In genomic region chr10:115584656-115585055, GRCm38 (mm10) we compare ENCODE assay signal across 14 mouse cellular contexts. TPM values are rescaled to one million over a fixed set of nuclear protein-coding genes. Genes with fewer than 3 reads are reported as not detected.
DNase-seq lines count a peak whose midpoint lies in the region; ATAC-seq lines count a peak whose summit lies in the region.
"Had no signal": no experiment of that assay in that cellular context is flagged by ENCODE, and none has a peak within 500 bp of the region (broad histone marks: within the 10 kb centered on the region; RNA-seq: fewer than 3 reads in every experiment).

No protein-coding gene starts in this region.

- DNase-seq in forebrain, embryonic 10.5 days (ENCODE audit: extremely low spot score, low spot score) = no peak
- DNase-seq in midbrain, embryonic 11.5 days (ENCODE audit: low spot score, missing footprints) = peak; percentile 90
- DNase-seq in retina, postnatal 1 day = peak; percentile 43
- DNase-seq in gastrocnemius, postnatal 25 days = no peak
- DNase-seq: kidney, adult 9 months; right cerebral cortex, postnatal 4 days; thymus, adult 2 months had no signal

- ATAC-seq in forebrain, embryonic 15.5 days (replicated peaks) = no peak
- no peak for ATAC-seq in midbrain, embryonic 11.5 days (ENCODE audit: low FRiP score)
- no peak for ATAC-seq in midbrain, embryonic 15.5 days (replicated peaks)
- no peak for ATAC-seq in limb, embryonic 15.5 days (ENCODE audit: insufficient number of reproducible peaks, low FRiP score, low TSS enrichment, low read depth)
- ATAC-seq in kidney, embryonic 14.5 days (ENCODE audit: low FRiP score, low TSS enrichment) = no peak

- no peak overlapping the region for H3K9ac ChIP-seq in forebrain, embryonic 15.5 days (replicated peaks)
- H3K9ac ChIP-seq in midbrain, embryonic 11.5 days (ENCODE audit: low read length) = no peak overlapping the region
- H3K9ac ChIP-seq in midbrain, embryonic 15.5 days = no peak overlapping the region
- no peak overlapping the region for H3K9ac ChIP-seq in limb, embryonic 15.5 days
- H3K9ac ChIP-seq in kidney, embryonic 14.5 days (ENCODE audit: low read depth, low read length) = no peak overlapping the region

- peaks cover 100% of the 10 kb centered on the region for H3K27me3 ChIP-seq in forebrain, embryonic 10.5 days (ENCODE audit: poor library complexity, severe bottlenecking)
- H3K27me3 ChIP-seq in forebrain, embryonic 15.5 days = peaks cover 84% of the 10 kb centered on the region
- peaks cover 35% of the 10 kb centered on the region for H3K27me3 ChIP-seq in midbrain, embryonic 11.5 days (ENCODE audit: control insufficient read depth, insufficient read depth, low read length)
- peaks cover 43% of the 10 kb centered on the region for H3K27me3 ChIP-seq in midbrain, embryonic 15.5 days (replicated peaks)
- peaks cover 60% of the 10 kb centered on the region for H3K27me3 ChIP-seq in limb, embryonic 15.5 days
- peaks cover 20% of the 10 kb centered on the region for H3K27me3 ChIP-seq in kidney, embryonic 14.5 days (ENCODE audit: control insufficient read depth, insufficient read depth, low read length)

- no peak overlapping the region for H3K4me2 ChIP-seq in forebrain, embryonic 15.5 days (replicated peaks)
- H3K4me2 ChIP-seq in midbrain, embryonic 11.5 days = no peak overlapping the region
- H3K4me2 ChIP-seq in midbrain, embryonic 15.5 days = no peak overlapping the region
- H3K4me2 ChIP-seq in limb, embryonic 15.5 days = no peak overlapping the region
- H3K4me2 ChIP-seq in kidney, embryonic 14.5 days (replicated peaks; ENCODE audit: low read depth, low read length) = no peak overlapping the region

- H3K4me1 ChIP-seq in forebrain, embryonic 10.5 days = peaks cover 42% of the 10 kb centered on the region
- peaks cover 28% of the 10 kb centered on the region for H3K4me1 ChIP-seq in forebrain, embryonic 15.5 days
- H3K4me1 ChIP-seq in midbrain, embryonic 11.5 days (ENCODE audit: control insufficient read depth, insufficient read depth, low read length) = peaks cover 17% of the 10 kb centered on the region
- peaks cover 33% of the 10 kb centered on the region for H3K4me1 ChIP-seq in midbrain, embryonic 15.5 days
- H3K4me1 ChIP-seq in limb, embryonic 15.5 days = peaks cover 26% of the 10 kb centered on the region
- H3K4me1 ChIP-seq in kidney, embryonic 14.5 days (ENCODE audit: control insufficient read depth, insufficient read depth, low read length) = peaks cover 12% of the 10 kb centered on the region; the same call in 1 of the 2 replicates

- H3K4me3 ChIP-seq in forebrain, embryonic 10.5 days = 0 out of 2 replicates have a peak overlapping the region, but pooled peaks have one; percentile 64
- H3K4me3 ChIP-seq in forebrain, embryonic 15.5 days = no peak overlapping the region
- H3K4me3 ChIP-seq in midbrain, embryonic 11.5 days (ENCODE audit: low read depth, low read length) = no peak overlapping the region
- H3K4me3 ChIP-seq in midbrain, embryonic 15.5 days = no peak overlapping the region
- 0 out of 2 replicates have a peak overlapping the region, but pooled peaks have one; percentile 56 for H3K4me3 ChIP-seq in limb, embryonic 15.5 days
- no peak overlapping the region for H3K4me3 ChIP-seq in kidney, embryonic 14.5 days (ENCODE audit: low read length)

- 19% methylated on average over 12 of the region's 14 CpGs for WGBS in forebrain, embryonic 10.5 days
- 22% methylated on average over 12 of the region's 14 CpGs for WGBS in forebrain, embryonic 15.5 days
- 21% methylated on average over 13 of the region's 14 CpGs for WGBS in midbrain, embryonic 11.5 days
- WGBS in midbrain, embryonic 15.5 days = 25% methylated on average over 12 of the region's 14 CpGs
- 22% methylated on average over 12 of the region's 14 CpGs for WGBS in limb, embryonic 15.5 days
- WGBS in kidney, embryonic 14.5 days = 25% methylated on average over 13 of the region's 14 CpGs

- no peaks in the 10 kb centered on the region for H3K9me3 ChIP-seq in forebrain, embryonic 10.5 days
- no peaks in the 10 kb centered on the region for H3K9me3 ChIP-seq in forebrain, embryonic 15.5 days
- H3K9me3 ChIP-seq in midbrain, embryonic 11.5 days (ENCODE audit: control insufficient read depth, low read length) = no peaks in the 10 kb centered on the region
- H3K9me3 ChIP-seq in midbrain, embryonic 15.5 days = no peaks in the 10 kb centered on the region
- no peaks in the 10 kb centered on the region for H3K9me3 ChIP-seq in limb, embryonic 15.5 days
- no peaks in the 10 kb centered on the region for H3K9me3 ChIP-seq in kidney, embryonic 14.5 days (ENCODE audit: control insufficient read depth, low read length)

- no peak overlapping the region for H3K27ac ChIP-seq in forebrain, embryonic 10.5 days
- H3K27ac ChIP-seq in forebrain, embryonic 15.5 days (replicated peaks) = no peak overlapping the region
- no peak overlapping the region for H3K27ac ChIP-seq in midbrain, embryonic 11.5 days (ENCODE audit: low read depth, low read length)
- no peak overlapping the region for H3K27ac ChIP-seq in midbrain, embryonic 15.5 days
- no peak overlapping the region for H3K27ac ChIP-seq in limb, embryonic 15.5 days
- no peak overlapping the region for H3K27ac ChIP-seq in kidney, embryonic 14.5 days (ENCODE audit: low read depth, low read length)

- H3K36me3 ChIP-seq in forebrain, embryonic 10.5 days (replicated peaks) = no peaks in the 10 kb centered on the region
- no peaks in the 10 kb centered on the region for H3K36me3 ChIP-seq in forebrain, embryonic 15.5 days
- H3K36me3 ChIP-seq in midbrain, embryonic 11.5 days (ENCODE audit: control insufficient read depth, insufficient read depth, low read length) = no peaks in the 10 kb centered on the region
- H3K36me3 ChIP-seq in midbrain, embryonic 15.5 days (replicated peaks) = no peaks in the 10 kb centered on the region
- no peaks in the 10 kb centered on the region for H3K36me3 ChIP-seq in limb, embryonic 15.5 days
- H3K36me3 ChIP-seq in kidney, embryonic 14.5 days (ENCODE audit: control insufficient read depth, insufficient read depth, low read length) = no peaks in the 10 kb centered on the region

RNA-seq across cellular contexts. Expression of gene Lgr5, which starts 2.9 kb away (rescaled TPM):
- 1.7 and 2.2 TPM in 2 replicates for polyA plus RNA-seq in forebrain, embryonic 10.5 days (2016; fragmentation: Nextera tagmentation; extraction: Ambion mirVana)
- polyA plus RNA-seq in forebrain, embryonic 15.5 days (2015; fragmentation: Nextera tagmentation; extraction: Ambion mirVana) = 0.39 and 0.41 TPM in 2 replicates
- polyA plus RNA-seq in midbrain, embryonic 11.5 days (2014; fragmentation: Nextera tagmentation; extraction: Ambion mirVana) = 7.0 and 7.3 TPM in 2 replicates
- 1.6 and 2.0 TPM in 2 replicates for polyA plus RNA-seq in midbrain, embryonic 15.5 days (2015; fragmentation: Nextera tagmentation; extraction: Ambion mirVana)
- polyA plus RNA-seq in limb, embryonic 15.5 days (2015; fragmentation: Nextera tagmentation; extraction: Ambion mirVana) = 9.3 and 11.8 TPM in 2 replicates
- 5.8 and 8.0 TPM in 2 replicates for polyA plus RNA-seq in kidney, embryonic 14.5 days (2014; fragmentation: Nextera tagmentation; extraction: Ambion mirVana)
- under 1 TPM in 1 of 2 experiments, not detected in 1; 0.35 TPM for total RNA-seq in gastrocnemius, postnatal 25 days (2021)

RNA-seq across cellular contexts. Expression of gene A930009A15Rik, which starts 14.9 kb away (rescaled TPM):
- not detected in 2 replicates for polyA plus RNA-seq in forebrain, embryonic 10.5 days (2016; fragmentation: Nextera tagmentation; extraction: Ambion mirVana)
- polyA plus RNA-seq in forebrain, embryonic 15.5 days (2015; fragmentation: Nextera tagmentation; extraction: Ambion mirVana) = not detected in 2 replicates
- polyA plus RNA-seq in midbrain, embryonic 11.5 days (2014; fragmentation: Nextera tagmentation; extraction: Ambion mirVana) = 0.31 and 0.54 TPM in 2 replicates
- 0.64 and 0.67 TPM in 2 replicates for polyA plus RNA-seq in midbrain, embryonic 15.5 days (2015; fragmentation: Nextera tagmentation; extraction: Ambion mirVana)
- not detected in 2 replicates for polyA plus RNA-seq in limb, embryonic 15.5 days (2015; fragmentation: Nextera tagmentation; extraction: Ambion mirVana)
- 0.37 TPM in 1 of 2 replicates, not detected in the other for polyA plus RNA-seq in kidney, embryonic 14.5 days (2014; fragmentation: Nextera tagmentation; extraction: Ambion mirVana)
- total RNA-seq in gastrocnemius, postnatal 25 days (2021) = not detected
- polyA plus RNA-seq: C2C12; gonadal fat pad, adult 2 months; limb, embryonic 11.5 days; thymus, adult 2 months had no signal

Comparison
In these comparisons a context has a peak if more than half of its experiments do, and no peak if none do; other contexts are left out.
1. H3K4me3 ChIP-seq: peak in forebrain, embryonic 10.5 days (single experiment) and limb, embryonic 15.5 days (single experiment); none in forebrain, embryonic 15.5 days (single experiment), midbrain, embryonic 11.5 days (single experiment), midbrain, embryonic 15.5 days (single experiment) and kidney, embryonic 14.5 days (single experiment).
2. DNase-seq: peak in midbrain, embryonic 11.5 days (single experiment) and retina, postnatal 1 day (single experiment); none in forebrain, embryonic 10.5 days (single experiment) and gastrocnemius, postnatal 25 days (single experiment).